Mouse (Mus musculus): ENCODE results near the gene Zhx3. TPM values are rescaled to one million over a fixed set of nuclear protein-coding genes. Genes with fewer than 3 reads are reported as not detected.
A peak's percentile ranks its signal among the peaks of the same experiment; 100 is the strongest.

Zhx3 gene
- total RNA-seq, 2 experiments from 2014 or later: 54.3 to 59.2 TPM

- intact Hi-C loops (cut with DNase I): no loop called here
- no peak for DNase-seq
Measured at GRCm38 (mm10) chr2:160840838-160841237, 32.0 kb downstream of the Zhx3 start.

GRCm38 (mm10) chr2:160810802-160811201 lies 62.0 kb downstream of the Zhx3 start:
- intact Hi-C loops (cut with DNase I): loop anchor here (2.0 kb wide), 1 partner anchor 16 kb away; no protein-coding TSS in a partner anchor
- DNase-seq: no peak

- intact Hi-C loops (cut with DNase I): loop anchor here (2.0 kb wide), 1 partner anchor 16 kb away; no protein-coding TSS in a partner anchor
- no peak for DNase-seq
Measured at GRCm38 (mm10) chr2:160810376-160810775, 62.4 kb downstream of the Zhx3 start.

- intact Hi-C loops (cut with DNase I): loop anchor here (2.0 kb wide), 1 partner anchor 67 kb away; the partner anchor contains the start of gene Zhx3
- DNase-seq: peak; percentile 71 to 74
Measured at GRCm38 (mm10) chr2:160806091-160806521, 66.7 kb downstream of the Zhx3 start.

- peak; percentile 23 to 45 for DNase-seq
- intact Hi-C loops (cut with DNase I): no loop called here
Measured at GRCm38 (mm10) chr2:160804794-160805527, 67.8 kb downstream of the Zhx3 start.

GRCm38 (mm10) chr2:160802326-160802725 lies 70.5 kb downstream of the Zhx3 start:
- intact Hi-C loops (cut with DNase I): no loop called here
- DNase-seq: no peak

- DNase-seq: no peak
- intact Hi-C loops (cut with DNase I): no loop called here
Measured at GRCm38 (mm10) chr2:160800967-160801366, 71.8 kb downstream of the Zhx3 start.

GRCm38 (mm10) chr2:160798206-160798605 lies 74.6 kb downstream of the Zhx3 start:
- intact Hi-C loops (cut with DNase I): no loop called here
- DNase-seq: no peak

- peak; percentile 73 to 74 for DNase-seq
- intact Hi-C loops (cut with DNase I): no loop called here
Measured at GRCm38 (mm10) chr2:160796973-160797372, 75.8 kb downstream of the Zhx3 start.

- no peak for DNase-seq
- intact Hi-C loops (cut with DNase I): loop anchor here (2.0 to 5.0 kb wide), 3 partner anchors 26 to 191 kb away; no protein-coding TSS in a partner anchor
Measured at GRCm38 (mm10) chr2:160793117-160793516, 79.7 kb downstream of the Zhx3 start.

GRCm38 (mm10) chr2:160789741-160790140 lies 83.1 kb downstream of the Zhx3 start:
- intact Hi-C loops (cut with DNase I): loop anchor here (5.0 kb wide), 1 partner anchor 187 kb away; no protein-coding TSS in a partner anchor
- no peak for DNase-seq

- DNase-seq: no peak
- intact Hi-C loops (cut with DNase I): no loop called here
Measured at GRCm38 (mm10) chr2:160789046-160789445, 83.8 kb downstream of the Zhx3 start.

GRCm38 (mm10) chr2:160786333-160786732 lies 86.5 kb downstream of the Zhx3 start:
- DNase-seq: no peak
- intact Hi-C loops (cut with DNase I): no loop called here

GRCm38 (mm10) chr2:160780834-160781219 lies 92.0 kb downstream of the Zhx3 start:
- DNase-seq: no peak
- intact Hi-C loops (cut with DNase I): no loop called here

GRCm38 (mm10) chr2:160780154-160780833 lies 92.5 kb downstream of the Zhx3 start:
- DNase-seq: no peak
- intact Hi-C loops (cut with DNase I): no loop called here

- DNase-seq: no peak
- intact Hi-C loops (cut with DNase I): no loop called here
Measured at GRCm38 (mm10) chr2:160778034-160778433, 94.8 kb downstream of the Zhx3 start.

- intact Hi-C loops (cut with DNase I): no loop called here
- no peak for DNase-seq
Measured at GRCm38 (mm10) chr2:160771325-160772276, 101.2 kb downstream of the Zhx3 start.

- no peak for DNase-seq
- intact Hi-C loops (cut with DNase I): no loop called here
Measured at GRCm38 (mm10) chr2:160770871-160771270, 101.9 kb downstream of the Zhx3 start.

GRCm38 (mm10) chr2:160770409-160770808 lies 102.4 kb downstream of the Zhx3 start:
- intact Hi-C loops (cut with DNase I): no loop called here
- DNase-seq: no peak

GRCm38 (mm10) chr2:160768997-160769396 lies 103.8 kb downstream of the Zhx3 start:
- intact Hi-C loops (cut with DNase I): no loop called here
- DNase-seq: no peak

All from heart, postnatal 14 days (tissue).